Mouse (Mus musculus) cerebellum, postnatal 36 days (tissue): ENCODE results near the gene Gm5724.

Experiments
- DNase-seq, 2 experiments: peaks; one replicate each; pipeline ENCODE4 v3.0.0; 2021 to 2022; ENCODE audit warnings: mixed read lengths in 2 of 2

The Gm5724 gene

GRCm38 (mm10) chr6:141773710-141774109 lies at the start of gene Gm5724:
Gene Gm5724, minus strand, starts transcription at chr6:141773810.
- DNase-seq: no peak

- peak in 1 of 2 experiments; percentile 4 for DNase-seq
Observed at GRCm38 (mm10) chr6:141797837-141798236, 24.2 kb upstream of the Gm5724 start.

GRCm38 (mm10) chr6:141774476-141774875 lies 866 bp upstream of the Gm5724 start:
- no peak for DNase-seq

GRCm38 (mm10) chr6:141691246-141691645 lies 82.4 kb downstream of the Gm5724 start:
- DNase-seq: no peak

- no peak for DNase-seq
Observed at GRCm38 (mm10) chr6:141687008-141687407, 86.6 kb downstream of the Gm5724 start.
